Mouse (Mus musculus) heart, embryonic 12.5 days (tissue): ENCODE measurements around the gene Apbb2. TPM values are rescaled to one million over a fixed set of nuclear protein-coding genes. Genes with fewer than 3 reads are reported as not detected.

Experiments used
- ATAC-seq: fragments of 200-750 bp; cut with Nextera tagmentation; 2 replicates; pipeline ENCODE4 v1.8.0; 2017; ENCODE audit warnings: moderate TSS enrichment, moderate library complexity; ENCODE audit not compliant: insufficient number of reproducible peaks, low FRiP score
- H3K27ac ChIP-seq: fragments of 300-500 bp; sonication (generic); 2 replicates; pipeline ENCODE4 v1.5.1; 2016; ENCODE audit warnings: mild to moderate bottlenecking, moderate library complexity; ENCODE audit not compliant: poor library complexity, severe bottlenecking
- H3K27me3 ChIP-seq: fragments of 300-500 bp; sonication (generic); replicated peaks from 2 replicates; pipeline ENCODE4 v1.6.1; 2016; ENCODE audit warnings: mild to moderate bottlenecking, moderate library complexity
- H3K36me3 ChIP-seq: fragments of 300-500 bp; sonication (generic); 2 replicates; pipeline ENCODE4 v1.6.1; 2016; ENCODE audit warnings: mild to moderate bottlenecking, moderate library complexity
- H3K4me1 ChIP-seq: fragments of 300-500 bp; sonication (generic); replicated peaks from 2 replicates; pipeline ENCODE4 v1.6.1; 2016; ENCODE audit warnings: mild to moderate bottlenecking
- H3K4me2 ChIP-seq: fragments of 300-500 bp; sonication (generic); 2 replicates; pipeline ENCODE4 v1.6.1; 2016; ENCODE audit warnings: mild to moderate bottlenecking, moderate library complexity
- H3K4me3 ChIP-seq: fragments of 300-500 bp; sonication (generic); 2 replicates; pipeline ENCODE4 v1.5.1; 2016; ENCODE audit warnings: mild to moderate bottlenecking
- H3K9ac ChIP-seq: fragments of 300-500 bp; sonication (generic); 2 replicates; pipeline ENCODE4 v1.6.1; 2016; ENCODE audit warnings: mild to moderate bottlenecking, moderate library complexity
- H3K9me3 ChIP-seq: fragments of 300-500 bp; sonication (generic); replicated peaks from 2 replicates; pipeline ENCODE4 v1.6.1; 2016; ENCODE audit warnings: mild to moderate bottlenecking, moderate library complexity
- WGBS: fragments of 180-500 bp; shearing (Covaris S2); methylation state at CpG from one replicate; pipeline ENCODE4 v1.1.7; 2016; 5-methylcytosine and 5-hydroxymethylcytosine counted together
- polyA plus RNA-seq: library from polyadenylated mRNA; unstranded; fragments of >200 nt; fragmentation: Nextera tagmentation; extraction: Ambion mirVana; gene quantifications from 2 replicates; pipeline ENCODE4 v1.2.1, GENCODE M21; 2016

Gene Apbb2
- polyA plus RNA-seq, 1 experiment from 2014 or later, result 30.7 TPM

DNA sequence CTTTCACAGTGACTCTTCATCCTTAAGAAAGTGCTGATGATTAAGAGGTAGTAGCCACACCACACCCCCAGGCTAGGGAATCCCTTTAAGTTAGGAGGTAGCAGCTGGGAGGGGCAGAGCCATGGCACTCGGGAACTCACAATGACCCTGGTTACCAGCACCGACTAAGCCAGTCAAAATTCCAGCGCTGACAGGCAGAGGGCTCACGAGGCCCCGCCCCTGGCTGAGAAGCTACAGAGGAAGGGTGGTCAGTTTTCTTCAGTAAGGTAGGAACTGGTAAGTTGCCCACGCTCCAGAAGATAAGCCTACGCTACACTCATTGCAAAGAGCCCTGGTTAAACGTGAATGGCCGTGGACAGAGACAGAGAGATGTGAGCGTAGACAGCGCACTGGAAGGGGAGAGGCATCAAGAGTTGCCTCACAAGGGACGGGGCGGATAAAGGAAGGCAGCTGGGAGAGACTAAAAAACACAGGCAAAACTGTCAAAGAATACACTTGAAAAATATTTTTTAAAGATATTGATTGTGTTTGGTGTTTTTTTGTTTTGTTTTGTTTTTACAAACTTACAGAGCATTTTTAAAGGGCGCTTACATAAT is 100.1 kb downstream of the Apbb2 start:
- no peak overlapping the region for H3K27ac ChIP-seq
- H3K9ac ChIP-seq, result peak overlapping the region; percentile 24; the same call in 1 of the 2 replicates
- H3K9me3 ChIP-seq, result no peaks in the 10 kb centered on the region
- H3K4me3 ChIP-seq, result peak overlapping the region; percentile 8; the same call in 1 of the 2 replicates
- WGBS, result 39% methylated on average over 14 of the region's 14 CpGs
- H3K4me2 ChIP-seq, result peak overlapping the region; percentile 57
- peaks cover 9% of the 10 kb centered on the region for H3K4me1 ChIP-seq
- H3K27me3 ChIP-seq, result no peaks in the 10 kb centered on the region
- ATAC-seq, result no peak
- H3K36me3 ChIP-seq, result no peaks in the 10 kb centered on the region

DNA sequence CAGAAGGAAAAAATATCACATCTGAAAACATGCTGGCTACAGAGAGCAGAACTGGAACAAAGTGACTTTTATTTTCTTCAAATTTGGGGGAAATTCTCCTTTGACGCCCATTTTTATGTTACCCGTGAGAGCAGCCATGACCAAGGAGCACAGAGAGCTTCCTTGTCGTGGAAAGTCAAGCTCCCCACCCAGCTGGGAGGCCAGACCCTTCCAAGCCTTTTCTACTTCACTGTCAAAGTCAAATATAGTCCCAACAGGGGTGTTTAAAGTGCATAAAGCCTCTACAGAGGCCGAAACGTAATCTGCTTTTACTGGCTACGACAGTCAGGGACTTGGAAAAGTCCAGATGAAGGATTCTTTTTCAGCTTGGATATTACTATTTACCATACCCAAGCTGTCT is 101.1 kb downstream of the Apbb2 start:
- H3K9ac ChIP-seq, result no peak overlapping the region
- no peak overlapping the region for H3K4me3 ChIP-seq
- no peak overlapping the region for H3K27ac ChIP-seq
- H3K27me3 ChIP-seq, result no peaks in the 10 kb centered on the region
- no peak overlapping the region for H3K4me2 ChIP-seq
- H3K4me1 ChIP-seq, result peaks cover 8% of the 10 kb centered on the region
- WGBS, result 79% methylated on average over 6 of the region's 6 CpGs
- H3K36me3 ChIP-seq, result no peaks in the 10 kb centered on the region
- no peaks in the 10 kb centered on the region for H3K9me3 ChIP-seq
- ATAC-seq, result no peak

DNA sequence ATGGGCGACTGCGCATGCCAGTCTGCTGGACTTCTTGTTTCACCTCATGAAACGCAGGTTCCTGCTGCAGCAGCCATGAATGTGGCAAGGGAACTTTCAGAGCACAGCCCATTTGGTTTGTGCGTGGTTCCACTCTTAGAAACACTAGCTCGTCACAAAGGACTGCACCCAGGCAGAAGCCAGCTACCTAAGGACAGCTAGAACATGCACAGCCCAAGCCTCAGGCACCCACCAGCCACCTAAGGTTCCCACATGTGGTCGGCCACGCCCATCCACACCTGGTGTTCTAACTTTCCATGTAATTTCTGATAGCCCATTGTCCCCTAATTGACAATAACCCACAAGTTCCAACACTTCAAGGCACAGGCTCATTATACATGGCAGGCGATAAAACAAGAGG is 102.3 kb downstream of the Apbb2 start:
- no peak for ATAC-seq
- Histone ChIP-seq H3K27me3 (no peaks in the 10 kb centered on the region), H3K36me3 (no peaks in the 10 kb centered on the region), H3K9me3 (no peaks in the 10 kb centered on the region), H3K4me3 (no peak overlapping the region), H3K27ac (no peak overlapping the region), H3K9ac (no peak overlapping the region), H3K4me2 (no peak overlapping the region), H3K4me1 (peaks cover 8% of the 10 kb centered on the region)
- WGBS, result 93% methylated on average over 8 of the region's 8 CpGs

DNA sequence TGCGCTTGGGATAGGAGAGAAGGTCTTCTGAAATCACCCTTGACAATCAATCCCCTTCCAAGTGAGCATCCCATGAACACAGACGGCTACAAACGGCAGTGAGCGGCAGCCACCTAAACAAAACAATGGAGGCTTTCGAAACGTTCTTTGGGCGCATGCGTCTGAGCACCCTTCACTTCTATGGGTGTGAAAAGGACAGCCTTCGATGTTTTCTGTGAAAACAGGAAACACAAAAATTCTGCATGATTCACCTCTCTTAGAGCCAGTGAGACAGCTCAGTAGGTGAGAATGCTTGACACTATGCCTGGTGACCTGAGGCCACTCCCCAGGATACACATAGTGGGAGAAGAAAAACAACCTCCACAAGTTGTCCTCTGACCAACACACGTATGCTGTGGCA is 103.3 kb downstream of the Apbb2 start:
- no peaks in the 10 kb centered on the region for H3K36me3 ChIP-seq
- peaks cover 8% of the 10 kb centered on the region for H3K4me1 ChIP-seq
- no peak for ATAC-seq
- no peaks in the 10 kb centered on the region for H3K9me3 ChIP-seq
- H3K4me3 ChIP-seq, result no peak overlapping the region
- H3K27ac ChIP-seq, result no peak overlapping the region
- no peak overlapping the region for H3K4me2 ChIP-seq
- H3K27me3 ChIP-seq, result no peaks in the 10 kb centered on the region
- no peak overlapping the region for H3K9ac ChIP-seq
- WGBS, result 76% methylated on average over 10 of the region's 10 CpGs

DNA sequence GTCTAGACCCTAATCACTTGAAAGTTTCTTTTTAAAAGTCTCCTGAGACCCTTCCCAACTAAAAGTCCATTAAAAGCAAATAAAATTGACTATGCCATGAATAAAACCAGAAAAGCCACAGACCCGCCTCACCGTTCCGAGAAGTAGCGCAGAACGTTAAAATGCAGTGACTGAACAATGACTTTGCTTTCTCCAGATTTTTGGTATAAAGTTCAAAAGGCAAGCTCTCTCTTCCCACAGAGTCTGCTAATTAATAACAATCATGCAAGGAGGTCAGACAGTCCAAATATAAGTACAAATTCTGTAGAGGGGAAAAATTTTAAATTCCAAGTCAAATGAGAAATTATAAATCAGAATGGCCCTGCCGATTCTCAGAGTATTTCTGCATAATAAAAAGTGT is 103.9 kb downstream of the Apbb2 start:
- 92% methylated on average over 6 of the region's 6 CpGs for WGBS
- Histone ChIP-seq H3K27me3 (no peaks in the 10 kb centered on the region), H3K4me2 (no peak overlapping the region), H3K4me1 (peaks cover 8% of the 10 kb centered on the region), H3K27ac (no peak overlapping the region), H3K4me3 (no peak overlapping the region), H3K9me3 (no peaks in the 10 kb centered on the region), H3K9ac (no peak overlapping the region), H3K36me3 (no peaks in the 10 kb centered on the region)
- no peak for ATAC-seq

DNA sequence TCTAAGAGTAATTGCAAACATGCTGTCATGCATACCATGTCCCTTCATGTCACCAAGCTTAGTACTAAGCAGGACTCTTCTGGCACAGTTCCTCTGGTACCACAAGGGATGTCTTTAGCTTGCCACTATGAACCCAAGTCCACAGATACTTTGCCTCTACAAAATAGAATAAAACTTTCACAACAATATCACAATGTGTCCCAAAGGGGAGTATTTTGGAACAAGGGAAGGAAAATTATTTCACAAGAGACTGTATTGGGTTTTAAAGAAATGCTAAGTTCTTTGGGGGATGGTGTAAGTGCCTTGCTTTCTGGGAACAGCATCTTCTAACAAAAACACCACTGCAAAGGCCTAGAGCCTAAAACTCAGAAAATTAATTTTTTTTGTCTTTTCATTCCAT is 105.2 kb downstream of the Apbb2 start:
- Histone ChIP-seq H3K4me1 (peaks cover 8% of the 10 kb centered on the region), H3K27me3 (no peaks in the 10 kb centered on the region), H3K36me3 (no peaks in the 10 kb centered on the region), H3K4me2 (no peak overlapping the region), H3K9ac (no peak overlapping the region), H3K27ac (no peak overlapping the region), H3K9me3 (no peaks in the 10 kb centered on the region), H3K4me3 (no peak overlapping the region)
- ATAC-seq, result no peak

DNA sequence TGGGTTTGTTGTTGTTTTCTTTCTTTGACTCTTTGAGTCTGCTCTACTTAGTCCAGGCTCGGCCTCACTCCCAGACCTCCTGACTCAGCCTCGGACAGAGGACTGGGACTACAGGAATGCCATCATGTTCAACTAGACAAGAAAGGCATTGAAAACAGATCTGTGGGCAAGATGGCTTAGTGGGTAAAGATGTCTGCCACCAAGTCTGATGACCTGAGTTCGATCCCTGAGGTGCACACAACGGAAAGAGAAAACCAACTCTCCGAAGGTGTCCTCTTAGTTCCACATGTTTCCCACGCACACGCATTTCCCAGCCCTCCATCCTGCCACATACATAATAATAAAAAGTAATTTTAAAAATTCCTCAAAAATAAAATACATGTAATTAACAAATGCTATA is 106.1 kb downstream of the Apbb2 start:
- no peaks in the 10 kb centered on the region for H3K36me3 ChIP-seq
- no peaks in the 10 kb centered on the region for H3K27me3 ChIP-seq
- 88% methylated on average over 7 of the region's 7 CpGs for WGBS
- ATAC-seq, result no peak
- H3K4me3 ChIP-seq, result no peak overlapping the region
- no peak overlapping the region for H3K27ac ChIP-seq
- H3K9me3 ChIP-seq, result no peaks in the 10 kb centered on the region
- H3K4me2 ChIP-seq, result no peak overlapping the region
- H3K9ac ChIP-seq, result no peak overlapping the region
- peaks cover 3% of the 10 kb centered on the region; the same call in 1 of the 2 replicates for H3K4me1 ChIP-seq

DNA sequence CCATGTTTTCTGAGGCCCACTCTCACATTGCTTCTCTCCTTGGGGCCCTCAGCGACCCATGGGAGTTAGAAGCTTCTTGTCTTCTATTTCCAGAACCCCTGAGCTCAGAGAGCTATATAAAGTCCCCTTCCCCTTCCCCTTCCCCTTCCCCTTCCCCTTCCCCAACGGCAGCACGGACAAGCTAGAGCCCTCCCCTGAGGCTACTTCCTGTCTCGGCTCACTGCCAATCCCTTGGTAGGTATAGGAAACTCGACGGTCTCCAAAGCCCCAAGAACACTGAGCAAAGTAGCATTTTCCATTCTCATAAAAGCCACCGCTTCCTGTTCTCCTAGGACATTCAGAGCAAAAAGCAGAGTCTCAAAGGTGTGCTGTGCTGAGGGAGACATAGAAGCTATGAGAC is 107.9 kb downstream of the Apbb2 start:
- Histone ChIP-seq H3K4me3 (no peak overlapping the region), H3K4me1 (0 out of 2 replicates have a peak, but pooled peaks cover 3% of the 10 kb centered on the region), H3K9me3 (no peaks in the 10 kb centered on the region), H3K27ac (no peak overlapping the region), H3K27me3 (no peaks in the 10 kb centered on the region), H3K4me2 (no peak overlapping the region), H3K36me3 (no peaks in the 10 kb centered on the region), H3K9ac (no peak overlapping the region)
- WGBS, result 73% methylated on average over 5 of the region's 7 CpGs
- 0 out of 2 replicates have a peak, but pooled peaks have one; percentile 48 for ATAC-seq

DNA sequence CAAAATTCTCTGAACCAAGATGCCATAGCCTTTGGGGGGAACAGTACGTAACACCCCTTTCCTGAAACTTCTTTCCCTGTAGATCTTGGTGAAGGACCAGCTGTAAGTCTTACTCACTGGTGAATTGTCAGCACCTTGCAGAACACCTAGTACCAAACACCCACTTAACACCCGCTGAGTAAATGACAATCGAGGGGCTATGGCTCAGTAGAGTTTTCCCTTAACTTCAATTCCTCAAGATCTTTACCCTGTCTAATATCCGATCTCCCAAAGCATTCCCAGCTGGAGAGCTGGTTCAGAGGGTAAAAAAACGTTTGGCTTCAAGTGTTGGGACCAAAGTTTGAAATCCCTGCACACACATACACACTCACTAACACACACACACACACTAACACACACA is 109.4 kb downstream of the Apbb2 start:
- Histone ChIP-seq H3K27me3 (no peaks in the 10 kb centered on the region), H3K4me2 (no peak overlapping the region), H3K4me1 (peaks cover 14% of the 10 kb centered on the region), H3K9me3 (no peaks in the 10 kb centered on the region), H3K4me3 (no peak overlapping the region), H3K27ac (no peak overlapping the region), H3K36me3 (no peaks in the 10 kb centered on the region), H3K9ac (no peak overlapping the region)
- no peak for ATAC-seq
- WGBS, result 72% methylated on average over 5 of the region's 5 CpGs

DNA sequence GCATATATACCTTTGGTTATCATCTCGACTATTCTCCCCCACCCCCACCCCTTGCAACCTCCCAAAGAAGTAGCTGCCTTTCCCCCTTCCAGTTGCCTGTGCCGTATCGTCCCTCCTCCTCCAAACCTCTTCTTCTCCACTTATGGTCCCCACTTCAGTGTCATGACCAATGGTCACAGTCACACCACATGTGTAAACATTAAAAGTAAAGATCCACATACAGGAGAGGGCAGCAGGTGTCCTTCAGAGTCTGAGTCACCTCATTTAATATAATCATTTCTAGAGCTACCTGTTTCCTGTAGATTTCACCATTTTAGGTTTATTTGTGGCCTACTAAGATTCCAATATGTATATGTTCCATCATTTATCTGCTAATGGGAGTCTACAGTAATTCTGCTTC is 113.0 kb downstream of the Apbb2 start:
- H3K9me3 ChIP-seq, result no peaks in the 10 kb centered on the region
- H3K27me3 ChIP-seq, result no peaks in the 10 kb centered on the region
- no peak overlapping the region for H3K9ac ChIP-seq
- no peak overlapping the region for H3K27ac ChIP-seq
- WGBS, result 76% methylated on average over 3 of the region's 3 CpGs
- H3K36me3 ChIP-seq, result no peaks in the 10 kb centered on the region
- H3K4me3 ChIP-seq, result no peak overlapping the region
- ATAC-seq, result no peak
- no peak overlapping the region for H3K4me2 ChIP-seq
- H3K4me1 ChIP-seq, result peaks cover 26% of the 10 kb centered on the region

DNA sequence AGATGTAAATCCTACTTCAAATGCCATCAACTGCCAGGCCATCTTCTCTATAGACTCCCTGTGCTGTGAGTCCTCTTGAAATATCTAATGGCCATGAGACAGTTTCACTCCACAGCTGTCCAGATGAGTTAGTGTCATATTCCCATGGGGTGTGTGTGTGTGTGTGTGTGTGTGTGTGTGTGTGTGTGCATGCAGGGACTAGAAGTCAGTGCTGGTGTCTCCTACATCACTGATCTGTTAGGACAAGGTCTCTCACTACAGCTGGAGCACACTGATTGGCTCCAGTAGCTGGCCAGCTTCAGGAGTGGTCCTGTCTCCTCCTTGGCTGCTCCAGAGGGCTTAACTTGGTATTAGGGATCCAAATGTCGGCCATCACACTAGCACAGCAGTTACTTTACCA is 113.5 kb downstream of the Apbb2 start:
- Histone ChIP-seq H3K36me3 (no peaks in the 10 kb centered on the region), H3K9ac (no peak overlapping the region), H3K27ac (no peak overlapping the region), H3K4me1 (peaks cover 26% of the 10 kb centered on the region), H3K4me2 (no peak overlapping the region), H3K27me3 (no peaks in the 10 kb centered on the region), H3K4me3 (no peak overlapping the region), H3K9me3 (0 out of 2 replicates have a peak, but pooled peaks cover 4% of the 10 kb centered on the region)
- no peak for ATAC-seq
- 80% methylated on average over 1 of the region's 1 CpGs for WGBS

DNA sequence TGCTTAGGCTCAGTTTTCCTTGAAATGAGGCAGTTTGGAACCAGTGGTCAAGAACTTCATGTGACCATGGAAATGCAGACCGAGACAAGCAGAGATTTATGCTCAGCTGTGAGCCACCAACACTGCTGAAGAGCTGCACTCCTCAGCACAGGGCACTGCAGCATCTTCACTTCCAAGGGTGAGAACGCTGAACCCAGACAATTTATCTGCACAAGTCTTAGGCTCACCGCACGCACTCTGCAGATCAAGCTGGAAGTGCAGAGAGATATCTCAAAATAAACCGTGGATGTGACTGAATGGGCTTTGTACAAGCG is 114.2 kb downstream of the Apbb2 start:
- no peak overlapping the region for H3K27ac ChIP-seq
- WGBS, result 24% methylated on average over 6 of the region's 6 CpGs

More for the DNA sequence above, 114.2 kb downstream of the Apbb2 start:
- no peaks in the 10 kb centered on the region for H3K36me3 ChIP-seq
- peak overlapping the region; percentile 39 for H3K4me2 ChIP-seq
- H3K4me3 ChIP-seq, result no peak overlapping the region
- no peak for ATAC-seq
- peaks cover 25% of the 10 kb centered on the region for H3K4me1 ChIP-seq
- 0 out of 2 replicates have a peak, but pooled peaks cover 4% of the 10 kb centered on the region for H3K9me3 ChIP-seq
- H3K27me3 ChIP-seq, result no peaks in the 10 kb centered on the region
- no peak overlapping the region for H3K9ac ChIP-seq
